Mouse (Mus musculus) liver, embryonic 14.5 days (tissue): ENCODE results near the gene Oard1. TPM values are rescaled to one million over a fixed set of nuclear protein-coding genes. Genes with fewer than 3 reads are reported as not detected.

Experiments used
- ATAC-seq: fragments of 200-750 bp; cut with Nextera tagmentation; 2 replicates; pipeline ENCODE4 v1.8.0; 2017; ENCODE audit warnings: moderate number of reproducible peaks, mild to moderate bottlenecking, moderate library complexity; ENCODE audit not compliant: insufficient read depth
- DNase-seq, 3 experiments: peaks; one replicate each; pipeline ENCODE4 v3.0.0-alpha.2; 2012 to 2013; ENCODE audit warnings: low read depth in 3 of 3, low spot score in 3 of 3
- H3K27ac ChIP-seq: fragments of 300-500 bp; sonication (generic); 2 replicates; pipeline ENCODE4 v1.5.1; 2014; ENCODE audit warnings: moderate library complexity, mild to moderate bottlenecking, control low read depth, inconsistent platforms
- H3K27me3 ChIP-seq: fragments of 300-500 bp; sonication (generic); 2 replicates; pipeline ENCODE4 v1.6.1; 2014; ENCODE audit warnings: mild to moderate bottlenecking, low read length, moderate library complexity; ENCODE audit not compliant: control insufficient read depth, insufficient read depth
- H3K36me3 ChIP-seq: fragments of 300-500 bp; sonication (generic); replicated peaks from 2 replicates; pipeline ENCODE4 v1.6.1; 2014; ENCODE audit warnings: low read depth; ENCODE audit not compliant: control insufficient read depth, insufficient read depth
- H3K4me1 ChIP-seq, 2 experiments: fragments of 200-500 bp in 1 of 2; fragments of 300-500 bp in 1 of 2; sonication (generic) in 1 of 2; replicated peaks; 2 replicates each; pipeline ENCODE4 v1.6.1; 2012 to 2014; ENCODE audit warnings: antibody characterized with exemption in 1 of 2, inconsistent platforms in 1 of 2, low read length in 1 of 2; ENCODE audit not compliant: control insufficient read depth in 2 of 2, insufficient read depth in 2 of 2
- H3K4me2 ChIP-seq: fragments of 300-500 bp; sonication (generic); 2 replicates; pipeline ENCODE4 v1.6.1; 2014; ENCODE audit warnings: low read depth, mild to moderate bottlenecking, control low read depth, moderate library complexity
- H3K4me3 ChIP-seq, 2 experiments: fragments of 200-500 bp in 1 of 2; fragments of 300-500 bp in 1 of 2; sonication (generic) in 1 of 2; 2 replicates each; pipeline ENCODE4 v1.5.1; 2012 to 2014; ENCODE audit warnings: low read depth in 2 of 2, low read length in 2 of 2, mild to moderate bottlenecking in 2 of 2, control low read depth in 1 of 2, inconsistent platforms in 1 of 2, moderate library complexity in 1 of 2; ENCODE audit not compliant: insufficient read depth in 1 of 2
- H3K9ac ChIP-seq: fragments of 300-500 bp; sonication (generic); replicated peaks from 2 replicates; pipeline ENCODE4 v1.6.1; 2014; ENCODE audit warnings: mild to moderate bottlenecking, control low read depth, moderate library complexity
- H3K9me3 ChIP-seq: fragments of 300-500 bp; sonication (generic); 2 replicates; pipeline ENCODE4 v1.6.1; 2016; ENCODE audit warnings: low read length, mixed read lengths; ENCODE audit not compliant: control insufficient read depth
- CTCF ChIP-seq: IDR thresholded peaks from 2 replicates; pipeline ENCODE4 v1.5.1; 2016; ENCODE audit warnings: antibody characterized with exemption, low read depth, control low read depth
- EP300 ChIP-seq: IDR thresholded peaks from 2 replicates; pipeline ENCODE4 v1.6.1; 2016; ENCODE audit warnings: antibody characterized with exemption, low read depth
- WGBS: fragments of 180-500 bp; shearing (Covaris S2); extraction: QIAGEN DNeasy Blood & Tissue Kit; methylation state at CpG from one replicate; pipeline ENCODE4 v1.1.7; 2014; ENCODE audit not compliant: insufficient replicate concordance; 5-methylcytosine and 5-hydroxymethylcytosine counted together
- polyA plus RNA-seq, 2 experiments: library from polyadenylated mRNA; depleted of rRNA in 1 of 2; stranded (reverse) in 1 of 2; unstranded in 1 of 2; fragments of >200 nt; fragmentation: Nextera tagmentation in 1 of 2; extraction: Ambion mirVana in 1 of 2; gene quantifications; 2 replicates each; pipeline versions ENCODE4 v1.2.1 to v1.2.3; 2012 to 2014

Gene Oard1
- polyA plus RNA-seq, 2 experiments: 28.2 to 51.1 TPM

- 69% methylated on average over 9 of the region's 9 CpGs for WGBS
- H3K4me2 ChIP-seq: no peak overlapping the region
- no peak overlapping the region for H3K4me3 ChIP-seq
- H3K36me3 ChIP-seq: no peaks in the 10 kb centered on the region
- no peak for DNase-seq
- ATAC-seq: no peak
- H3K27me3 ChIP-seq: no peaks in the 10 kb centered on the region
- no peaks in the 10 kb centered on the region for H3K9me3 ChIP-seq
- H3K9ac ChIP-seq: no peak overlapping the region
- H3K27ac ChIP-seq: no peak overlapping the region
- peaks cover 3 to 21% of the 10 kb centered on the region in 2 experiments; a peak in 3 of 4 replicates for H3K4me1 ChIP-seq
- no peak for TF ChIP-seq CTCF
- no peak for TF ChIP-seq EP300
Observed at GRCm38 (mm10) chr17:48365511-48366155, 44.2 kb upstream of the Oard1 start.

DNA sequence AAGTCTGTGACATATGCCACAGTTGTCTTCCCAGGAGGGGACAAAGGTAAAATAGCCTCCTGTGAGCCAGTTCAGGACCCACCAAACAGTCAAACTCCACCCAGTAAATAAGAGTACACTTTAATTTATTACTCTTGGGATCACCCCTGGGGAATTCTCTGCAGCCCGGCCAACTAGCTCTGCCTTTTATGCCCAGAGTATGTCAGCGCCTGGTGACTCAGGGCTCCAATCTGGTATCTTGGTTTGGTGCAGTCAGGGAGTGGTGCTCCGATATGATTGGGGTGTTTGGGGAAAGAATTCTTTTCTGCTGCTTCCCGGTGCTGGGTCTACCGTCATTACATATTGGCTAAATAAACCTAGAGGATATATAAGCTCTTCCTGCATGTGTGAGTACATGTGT, 43.0 kb upstream of the Oard1 start:
- Histone ChIP-seq H3K4me2 (no peak overlapping the region), H3K4me3 (no peak overlapping the region), H3K4me1 (peaks cover 3 to 17% of the 10 kb centered on the region in 2 experiments; a peak in 3 of 4 replicates), H3K27me3 (no peaks in the 10 kb centered on the region), H3K36me3 (no peaks in the 10 kb centered on the region), H3K27ac (no peak overlapping the region), H3K9me3 (no peaks in the 10 kb centered on the region), H3K9ac (no peak overlapping the region)
- no peak for DNase-seq
- TF ChIP-seq EP300: no peak
- no peak for TF ChIP-seq CTCF
- no peak for ATAC-seq
- 74% methylated on average over 5 of the region's 5 CpGs for WGBS

DNA sequence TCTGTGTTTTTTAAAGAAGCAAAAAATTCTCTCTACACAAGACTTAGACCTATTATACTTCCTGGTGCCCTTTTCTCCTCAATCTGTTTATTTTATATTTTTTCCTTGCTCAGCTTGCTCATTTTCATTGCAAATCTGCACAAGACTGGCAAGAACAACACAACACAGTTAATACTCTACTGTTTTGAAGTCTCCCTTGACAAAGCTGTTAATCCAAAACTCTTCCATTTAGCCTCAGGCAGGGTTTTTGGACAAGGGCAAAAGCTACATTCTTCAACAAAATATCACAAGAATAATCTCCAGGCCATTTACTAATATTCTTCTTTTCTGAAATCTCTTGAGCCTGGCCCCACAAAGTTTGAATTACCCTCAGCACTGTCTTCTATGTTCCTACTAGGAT, 38.2 kb upstream of the Oard1 start:
- Histone ChIP-seq H3K36me3 (no peaks in the 10 kb centered on the region), H3K9ac (no peak overlapping the region), H3K27ac (no peak overlapping the region), H3K4me1 (no peaks in the 10 kb centered on the region), H3K9me3 (no peaks in the 10 kb centered on the region), H3K27me3 (no peaks in the 10 kb centered on the region), H3K4me2 (no peak overlapping the region), H3K4me3 (no peak overlapping the region)
- no peak for DNase-seq
- TF ChIP-seq EP300: no peak
- TF ChIP-seq CTCF: no peak
- no peak for ATAC-seq

- H3K9me3 ChIP-seq: no peaks in the 10 kb centered on the region
- no peak overlapping the region for H3K27ac ChIP-seq
- no peaks in the 10 kb centered on the region for H3K36me3 ChIP-seq
- H3K27me3 ChIP-seq: no peaks in the 10 kb centered on the region
- DNase-seq: no peak
- H3K4me2 ChIP-seq: no peak overlapping the region
- no peaks in the 10 kb centered on the region for H3K4me1 ChIP-seq
- 74% methylated on average over 8 of the region's 8 CpGs for WGBS
- H3K9ac ChIP-seq: no peak overlapping the region
- H3K4me3 ChIP-seq: no peak overlapping the region
- TF ChIP-seq EP300 (no peak), CTCF (no peak)
- ATAC-seq: no peak
Observed at GRCm38 (mm10) chr17:48372987-48373386, 36.8 kb upstream of the Oard1 start.

DNA sequence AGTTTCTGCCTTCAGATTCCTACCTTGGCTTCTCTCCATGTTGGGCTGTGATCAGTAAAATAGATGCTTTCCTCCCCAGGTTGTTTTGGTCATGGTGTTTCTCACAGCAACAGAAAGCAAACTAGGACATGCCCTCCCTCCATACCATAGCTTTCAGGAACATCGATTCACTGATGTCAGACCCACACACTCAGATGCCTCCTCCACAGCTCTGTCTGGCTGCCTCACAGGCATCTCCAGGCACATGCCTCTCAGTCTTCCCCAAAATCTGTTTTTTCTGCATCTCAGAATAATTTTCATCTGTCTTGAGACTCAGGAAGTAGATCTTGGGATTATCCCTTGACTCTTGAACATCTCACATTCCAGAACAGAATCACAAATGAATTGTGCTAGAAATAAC, 33.7 kb upstream of the Oard1 start:
- H3K9me3 ChIP-seq: no peaks in the 10 kb centered on the region
- H3K27me3 ChIP-seq: no peaks in the 10 kb centered on the region
- 63% methylated on average over 1 of the region's 1 CpGs for WGBS
- H3K4me1 ChIP-seq: no peaks in the 10 kb centered on the region
- no peak for TF ChIP-seq CTCF
- TF ChIP-seq EP300: no peak
- H3K27ac ChIP-seq: no peak overlapping the region
- H3K4me3 ChIP-seq: no peak overlapping the region
- ATAC-seq: no peak
- H3K9ac ChIP-seq: no peak overlapping the region
- no peak for DNase-seq
- H3K4me2 ChIP-seq: no peak overlapping the region
- no peaks in the 10 kb centered on the region for H3K36me3 ChIP-seq
